Mouse (Mus musculus): ENCODE results near the gene Speer4f2. TPM values are rescaled to one million over a fixed set of nuclear protein-coding genes. Genes with fewer than 3 reads are reported as not detected.
"Not testable (repeated sequence)": the region's sequence is repeated elsewhere in the genome, so short reads cannot be mapped to it uniquely, and the experiment has no call there.

Speer4f2 gene
- not detected in 2 replicates for polyA plus RNA-seq (2015; fragmentation: Nextera tagmentation; extraction: Ambion mirVana)

GRCm38 (mm10) chr5:17372880-17373279 lies at the start of gene Speer4f2:
Speer4f2 (plus strand) TSS chr5:17373180.
- not testable (repeated sequence) for H3K27ac ChIP-seq; H3K36me3 ChIP-seq; H3K9me3 ChIP-seq (replicated peaks); H3K4me3 ChIP-seq; H3K27me3 ChIP-seq; H3K4me2 ChIP-seq; H3K9ac ChIP-seq; ATAC-seq (replicated peaks; ENCODE audit: insufficient number of reproducible peaks, insufficient read depth, low FRiP score, low read depth); H3K4me1 ChIP-seq (replicated peaks)
- 78% methylated on average over 1 of the region's 1 CpGs for WGBS

GRCm38 (mm10) chr5:17328946-17329566 lies 43.9 kb upstream of the Speer4f2 start:
- ATAC-seq (replicated peaks; ENCODE audit: insufficient number of reproducible peaks, insufficient read depth, low FRiP score, low read depth) = no peak
- H3K9me3 ChIP-seq (replicated peaks) = no peaks in the 10 kb centered on the region
- no peak overlapping the region for H3K9ac ChIP-seq
- H3K36me3 ChIP-seq = no peaks in the 10 kb centered on the region
- WGBS = 57% methylated on average over 2 of the region's 2 CpGs
- H3K4me3 ChIP-seq = no peak overlapping the region
- H3K4me2 ChIP-seq = no peak overlapping the region
- no peaks in the 10 kb centered on the region for H3K27me3 ChIP-seq
- H3K27ac ChIP-seq = no peak overlapping the region
- no peaks in the 10 kb centered on the region for H3K4me1 ChIP-seq (replicated peaks)

GRCm38 (mm10) chr5:17334836-17335235 lies 38.1 kb upstream of the Speer4f2 start:
- H3K9ac ChIP-seq = no peak overlapping the region
- H3K4me2 ChIP-seq = no peak overlapping the region
- no peaks in the 10 kb centered on the region for H3K9me3 ChIP-seq (replicated peaks)
- no peaks in the 10 kb centered on the region for H3K27me3 ChIP-seq
- ATAC-seq (replicated peaks; ENCODE audit: insufficient number of reproducible peaks, insufficient read depth, low FRiP score, low read depth) = no peak
- H3K27ac ChIP-seq = no peak overlapping the region
- WGBS = 53% methylated on average over 1 of the region's 1 CpGs
- H3K36me3 ChIP-seq = no peaks in the 10 kb centered on the region
- no peaks in the 10 kb centered on the region for H3K4me1 ChIP-seq (replicated peaks)
- no peak overlapping the region for H3K4me3 ChIP-seq

- not testable (repeated sequence) for H3K9me3 ChIP-seq (replicated peaks); H3K36me3 ChIP-seq; ATAC-seq (replicated peaks; ENCODE audit: insufficient number of reproducible peaks, insufficient read depth, low FRiP score, low read depth); H3K4me1 ChIP-seq (replicated peaks); H3K9ac ChIP-seq; H3K4me3 ChIP-seq; H3K27ac ChIP-seq; H3K27me3 ChIP-seq; H3K4me2 ChIP-seq
- 59% methylated on average over 2 of the region's 2 CpGs for WGBS
Observed at GRCm38 (mm10) chr5:17345741-17346140, 27.2 kb upstream of the Speer4f2 start.

GRCm38 (mm10) chr5:17359394-17359999 lies 13.5 kb upstream of the Speer4f2 start:
- Histone ChIP-seq H3K9me3 (replicated peaks) (no peaks in the 10 kb centered on the region), H3K27ac (no peak overlapping the region), H3K4me1 (replicated peaks) (no peaks in the 10 kb centered on the region), H3K4me2 (no peak overlapping the region), H3K9ac (no peak overlapping the region), H3K36me3 (no peaks in the 10 kb centered on the region), H3K27me3 (no peaks in the 10 kb centered on the region), H3K4me3 (no peak overlapping the region)
- no peak for ATAC-seq (replicated peaks; ENCODE audit: insufficient number of reproducible peaks, insufficient read depth, low FRiP score, low read depth)

- Histone ChIP-seq H3K36me3 (no peaks in the 10 kb centered on the region), H3K9me3 (replicated peaks) (no peaks in the 10 kb centered on the region), H3K27ac (no peak overlapping the region), H3K4me3 (no peak overlapping the region), H3K27me3 (no peaks in the 10 kb centered on the region), H3K4me2 (no peak overlapping the region), H3K9ac (no peak overlapping the region), H3K4me1 (replicated peaks) (no peaks in the 10 kb centered on the region)
- 59% methylated on average over 7 of the region's 7 CpGs for WGBS
- ATAC-seq (replicated peaks; ENCODE audit: insufficient number of reproducible peaks, insufficient read depth, low FRiP score, low read depth) = no peak
Observed at GRCm38 (mm10) chr5:17389926-17390325, 16.9 kb downstream of the Speer4f2 start.

- H3K27ac ChIP-seq = no peak overlapping the region
- WGBS = 69% methylated on average over 1 of the region's 1 CpGs
- no peaks in the 10 kb centered on the region for H3K27me3 ChIP-seq
- H3K4me1 ChIP-seq (replicated peaks) = no peaks in the 10 kb centered on the region
- H3K4me3 ChIP-seq = no peak overlapping the region
- H3K9me3 ChIP-seq (replicated peaks) = no peaks in the 10 kb centered on the region
- no peak for ATAC-seq (replicated peaks; ENCODE audit: insufficient number of reproducible peaks, insufficient read depth, low FRiP score, low read depth)
- H3K9ac ChIP-seq = no peak overlapping the region
- no peaks in the 10 kb centered on the region for H3K36me3 ChIP-seq
- no peak overlapping the region for H3K4me2 ChIP-seq
Observed at GRCm38 (mm10) chr5:17391207-17391606, 18.2 kb downstream of the Speer4f2 start.

GRCm38 (mm10) chr5:17400571-17400970 lies 27.6 kb downstream of the Speer4f2 start:
- no peak for ATAC-seq (replicated peaks; ENCODE audit: insufficient number of reproducible peaks, insufficient read depth, low FRiP score, low read depth)
- no peaks in the 10 kb centered on the region for H3K36me3 ChIP-seq
- WGBS = 70% methylated on average over 1 of the region's 1 CpGs
- no peaks in the 10 kb centered on the region for H3K9me3 ChIP-seq (replicated peaks)
- H3K4me3 ChIP-seq = no peak overlapping the region
- no peak overlapping the region for H3K4me2 ChIP-seq
- H3K27me3 ChIP-seq = no peaks in the 10 kb centered on the region
- H3K27ac ChIP-seq = no peak overlapping the region
- no peak overlapping the region for H3K9ac ChIP-seq
- H3K4me1 ChIP-seq (replicated peaks) = no peaks in the 10 kb centered on the region

GRCm38 (mm10) chr5:17401206-17402077 lies 28.5 kb downstream of the Speer4f2 start:
- no peak overlapping the region for H3K9ac ChIP-seq
- WGBS = 84% methylated on average over 14 of the region's 14 CpGs
- no peaks in the 10 kb centered on the region for H3K9me3 ChIP-seq (replicated peaks)
- H3K27ac ChIP-seq = no peak overlapping the region
- H3K27me3 ChIP-seq = no peaks in the 10 kb centered on the region
- H3K4me1 ChIP-seq (replicated peaks) = no peaks in the 10 kb centered on the region
- no peak overlapping the region for H3K4me3 ChIP-seq
- no peaks in the 10 kb centered on the region for H3K36me3 ChIP-seq
- H3K4me2 ChIP-seq = no peak overlapping the region
- no peak for ATAC-seq (replicated peaks; ENCODE audit: insufficient number of reproducible peaks, insufficient read depth, low FRiP score, low read depth)

- Histone ChIP-seq H3K27ac (no peak overlapping the region), H3K4me1 (replicated peaks) (no peaks in the 10 kb centered on the region), H3K9ac (no peak overlapping the region), H3K4me3 (no peak overlapping the region), H3K27me3 (no peaks in the 10 kb centered on the region), H3K4me2 (no peak overlapping the region), H3K9me3 (replicated peaks) (no peaks in the 10 kb centered on the region), H3K36me3 (no peaks in the 10 kb centered on the region)
- 65% methylated on average over 4 of the region's 4 CpGs for WGBS
- no peak for ATAC-seq (replicated peaks; ENCODE audit: insufficient number of reproducible peaks, insufficient read depth, low FRiP score, low read depth)
Observed at GRCm38 (mm10) chr5:17402330-17403125, 29.5 kb downstream of the Speer4f2 start.

- no peak overlapping the region for H3K27ac ChIP-seq
- no peak overlapping the region for H3K9ac ChIP-seq
- H3K4me3 ChIP-seq = no peak overlapping the region
- no peaks in the 10 kb centered on the region for H3K9me3 ChIP-seq (replicated peaks)
- no peaks in the 10 kb centered on the region for H3K36me3 ChIP-seq
- no peak overlapping the region for H3K4me2 ChIP-seq
- H3K27me3 ChIP-seq = no peaks in the 10 kb centered on the region
- no peaks in the 10 kb centered on the region for H3K4me1 ChIP-seq (replicated peaks)
- no peak for ATAC-seq (replicated peaks; ENCODE audit: insufficient number of reproducible peaks, insufficient read depth, low FRiP score, low read depth)
Observed at GRCm38 (mm10) chr5:17403584-17403983, 30.6 kb downstream of the Speer4f2 start.

All from heart, embryonic 15.5 days (tissue).